Mouse (Mus musculus) megakaryocyte, embryonic 14.5 days (primary cell): Measurements from ENCODE around the gene Rpl22l1. TPM values are rescaled to one million over a fixed set of nuclear protein-coding genes. Genes with fewer than 3 reads are reported as not detected.
"Not testable (repeated sequence)": the region's sequence is repeated elsewhere in the genome, so short reads cannot be mapped to it uniquely, and the experiment has no call there.

Experiments
- H3K27me3 ChIP-seq: replicated peaks from 2 replicates; pipeline ENCODE3; 2012; ENCODE audit warnings: inconsistent platforms
- H3K36me3 ChIP-seq: replicated peaks from 2 replicates; pipeline ENCODE3; 2012; ENCODE audit warnings: low read length, inconsistent platforms, mixed read lengths
- H3K4me1 ChIP-seq: 2 replicates; pipeline ENCODE4 v1.6.1; 2012; ENCODE audit warnings: inconsistent platforms
- H3K4me3 ChIP-seq: replicated peaks from 2 replicates; pipeline ENCODE3; 2012; ENCODE audit warnings: moderate library complexity, mild to moderate bottlenecking, inconsistent platforms
- H3K9me3 ChIP-seq: 2 replicates; pipeline ENCODE4 v1.6.1; 2012; ENCODE audit warnings: inconsistent platforms
- FLI1 ChIP-seq: IDR thresholded peaks from 2 replicates; pipeline ENCODE4 v1.6.1; 2012; ENCODE audit warnings: low read length, inconsistent platforms, mixed read lengths
- GATA1 ChIP-seq: IDR thresholded peaks from 3 replicates; pipeline ENCODE4 v1.6.1; 2012; ENCODE audit warnings: mixed read lengths, low read length, inconsistent platforms, borderline replicate concordance
- polyA plus RNA-seq: library from polyadenylated mRNA; stranded (reverse); fragments of >175 nt; gene quantifications from 2 replicates; pipeline ENCODE4 v1.2.3, GENCODE M21; 2012; ENCODE audit warnings: low replicate concordance; ENCODE audit not compliant: insufficient read depth

Gene Rpl22l1
- polyA plus RNA-seq: 11.5 TPM in 1 of 2 replicates, not detected in the other

DNA sequence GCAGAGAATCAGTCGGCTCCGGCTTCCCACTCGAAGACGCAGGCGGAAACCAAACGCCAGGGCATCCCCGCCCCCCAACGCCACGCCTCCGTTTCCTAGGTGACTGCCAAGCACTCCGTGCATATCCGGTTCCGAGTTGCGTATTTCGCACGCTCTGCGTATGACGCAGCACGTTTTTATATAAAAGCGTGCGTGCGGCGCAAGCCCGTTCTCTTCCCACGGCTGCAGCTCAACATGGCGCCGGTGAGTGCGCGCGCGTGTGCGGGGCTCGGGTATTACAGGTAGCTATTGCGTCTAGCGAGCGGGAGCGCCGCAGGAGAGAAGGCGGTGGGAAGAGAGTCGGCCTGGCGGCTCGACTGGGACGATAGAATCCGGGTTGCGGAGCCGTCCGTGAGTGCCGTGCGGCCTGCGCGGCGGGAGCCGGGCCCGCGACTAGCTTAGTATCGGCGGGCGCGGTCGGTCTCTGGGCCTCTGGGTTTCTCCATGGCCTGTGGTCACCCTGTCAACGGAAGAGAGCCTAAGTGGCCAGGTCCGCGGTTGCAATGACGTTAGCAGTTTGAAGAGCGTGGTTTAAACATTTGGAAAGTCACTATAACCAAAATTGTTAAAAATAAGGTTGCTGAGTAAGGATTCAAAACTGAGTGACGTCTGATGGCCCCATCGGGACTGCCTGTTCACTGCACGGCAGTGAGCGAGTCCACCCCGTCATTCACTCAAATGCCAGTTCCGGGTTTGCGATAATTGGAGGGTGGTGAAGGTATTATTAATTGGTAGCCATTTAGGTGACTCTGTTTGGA is at the start of gene Rpl22l1:
Rpl22l1 (plus strand) TSS at position 136 of the 797 bp plus-strand sequence.
- peak within 1 kb of the TSS; percentile 95 for H3K4me3 ChIP-seq
- no peaks in the 10 kb centered on the region for H3K9me3 ChIP-seq
- no peaks in the 10 kb centered on the region for H3K27me3 ChIP-seq
- H3K4me1 ChIP-seq: peaks cover 21% of the 10 kb centered on the region
- peaks cover 26% of the 10 kb centered on the region for H3K36me3 ChIP-seq
- TF ChIP-seq FLI1: no peak
- no peak for TF ChIP-seq GATA1

DNA sequence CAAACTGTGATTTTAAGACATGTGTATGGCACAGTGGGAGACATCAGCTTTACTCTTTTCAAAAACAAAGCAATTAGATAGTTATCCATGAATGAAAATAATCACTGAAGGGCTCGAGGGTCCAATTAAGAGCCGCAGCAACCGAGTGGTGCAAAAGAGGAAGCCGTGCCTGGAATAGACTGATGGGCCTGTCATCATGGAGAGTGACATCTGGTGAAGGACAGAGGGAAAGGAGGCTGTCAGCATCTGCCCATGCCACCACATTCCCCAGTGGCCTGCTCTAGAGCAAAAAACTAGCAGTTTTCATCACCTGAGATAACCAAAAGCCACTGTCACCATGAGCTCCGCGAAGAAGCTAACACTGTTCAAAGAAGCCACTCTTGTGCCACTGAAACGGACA is 49.8 kb upstream of the Rpl22l1 start:
- Histone ChIP-seq H3K36me3 (no peaks in the 10 kb centered on the region), H3K27me3 (peaks cover 14% of the 10 kb centered on the region), H3K4me3 (no peak overlapping the region), H3K4me1 (peaks cover 4% of the 10 kb centered on the region; the same call in 1 of the 2 replicates), H3K9me3 (no peaks in the 10 kb centered on the region)
- TF ChIP-seq FLI1: no peak
- no peak for TF ChIP-seq GATA1

DNA sequence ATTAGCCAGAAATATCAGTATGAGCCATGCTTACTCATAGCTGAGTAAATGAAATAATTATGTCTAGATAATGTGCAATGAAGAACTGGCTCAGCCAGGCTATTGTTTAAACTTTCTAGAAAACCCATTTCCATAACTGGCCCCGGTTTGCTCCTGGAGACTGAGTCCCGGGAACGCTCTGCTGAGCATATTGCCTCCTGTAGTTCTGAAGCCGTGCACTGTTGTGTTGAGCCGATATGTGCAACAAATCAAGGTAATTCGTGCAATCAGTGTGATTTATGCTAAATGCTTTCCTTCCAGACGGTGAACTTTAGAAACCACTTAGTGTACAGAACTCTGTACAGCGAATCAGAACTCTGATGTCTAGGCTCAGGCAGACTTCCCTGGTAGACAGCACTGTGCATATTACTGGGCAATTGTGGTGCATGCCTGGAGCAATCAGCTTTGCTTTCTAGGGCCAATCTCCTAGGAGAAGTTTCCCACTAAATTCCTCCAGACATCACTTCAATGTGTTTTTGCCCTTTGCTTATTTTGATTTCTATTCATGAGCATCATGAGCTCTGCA is 43.9 kb upstream of the Rpl22l1 start:
- TF ChIP-seq FLI1 (no peak), GATA1 (no peak)
- no peak overlapping the region for H3K4me3 ChIP-seq

GRCm38 (mm10) chr3:28766935-28767334 is 38.3 kb upstream of the Rpl22l1 start:
- H3K4me1 ChIP-seq: no peaks in the 10 kb centered on the region
- H3K36me3 ChIP-seq: no peaks in the 10 kb centered on the region
- peaks cover 12% of the 10 kb centered on the region for H3K9me3 ChIP-seq
- no peak overlapping the region for H3K4me3 ChIP-seq
- peaks cover 7% of the 10 kb centered on the region for H3K27me3 ChIP-seq
- TF ChIP-seq GATA1 (no peak), FLI1 (no peak)

More for the DNA sequence above, 43.9 kb upstream of the Rpl22l1 start:
- Histone ChIP-seq H3K27me3 (peaks cover 6% of the 10 kb centered on the region), H3K4me1 (no peaks in the 10 kb centered on the region), H3K36me3 (no peaks in the 10 kb centered on the region), H3K9me3 (no peaks in the 10 kb centered on the region)

- peaks cover 7% of the 10 kb centered on the region for H3K27me3 ChIP-seq
- H3K4me1 ChIP-seq: no peaks in the 10 kb centered on the region
- TF ChIP-seq GATA1 (no peak), FLI1 (no peak)
- H3K4me3 ChIP-seq: no peak overlapping the region
- peaks cover 12% of the 10 kb centered on the region for H3K9me3 ChIP-seq
- no peaks in the 10 kb centered on the region for H3K36me3 ChIP-seq
These were observed 37.0 kb upstream of the Rpl22l1 start for GRCm38 (mm10) chr3:28768222-28768621.

- Histone ChIP-seq H3K27me3 (peaks cover 12% of the 10 kb centered on the region), H3K4me1 (peaks cover 24% of the 10 kb centered on the region), H3K9me3 (peaks cover 14% of the 10 kb centered on the region)
- not testable (repeated sequence) for H3K4me3 ChIP-seq, H3K36me3 ChIP-seq
These were observed 32.3 kb upstream of the Rpl22l1 start for GRCm38 (mm10) chr3:28772919-28773318.

GRCm38 (mm10) chr3:28775361-28775760 is 29.9 kb upstream of the Rpl22l1 start:
- Histone ChIP-seq H3K27me3 (peaks cover 9% of the 10 kb centered on the region), H3K9me3 (peaks cover 6% of the 10 kb centered on the region; the same call in 1 of the 2 replicates), H3K4me1 (peaks cover 24% of the 10 kb centered on the region), H3K4me3 (no peak overlapping the region), H3K36me3 (no peaks in the 10 kb centered on the region)
- TF ChIP-seq GATA1 (peak; percentile 31; the same call in 1 of the 3 replicates), FLI1 (no peak)

GRCm38 (mm10) chr3:28775958-28776357 is 29.3 kb upstream of the Rpl22l1 start:
- TF ChIP-seq GATA1: no peak
- TF ChIP-seq FLI1: no peak
- Histone ChIP-seq H3K36me3 (no peaks in the 10 kb centered on the region), H3K27me3 (peaks cover 9% of the 10 kb centered on the region), H3K9me3 (peaks cover 6% of the 10 kb centered on the region; the same call in 1 of the 2 replicates), H3K4me1 (peaks cover 30% of the 10 kb centered on the region), H3K4me3 (peak overlapping the region; percentile 7)

- TF ChIP-seq FLI1: no peak
- no peak for TF ChIP-seq GATA1
- peak overlapping the region; percentile 29 for H3K4me3 ChIP-seq
- peaks cover 6% of the 10 kb centered on the region; the same call in 1 of the 2 replicates for H3K9me3 ChIP-seq
- peaks cover 10% of the 10 kb centered on the region for H3K27me3 ChIP-seq
- no peaks in the 10 kb centered on the region for H3K36me3 ChIP-seq
- peaks cover 33% of the 10 kb centered on the region for H3K4me1 ChIP-seq
These were observed 28.7 kb upstream of the Rpl22l1 start for GRCm38 (mm10) chr3:28776491-28776890.

DNA sequence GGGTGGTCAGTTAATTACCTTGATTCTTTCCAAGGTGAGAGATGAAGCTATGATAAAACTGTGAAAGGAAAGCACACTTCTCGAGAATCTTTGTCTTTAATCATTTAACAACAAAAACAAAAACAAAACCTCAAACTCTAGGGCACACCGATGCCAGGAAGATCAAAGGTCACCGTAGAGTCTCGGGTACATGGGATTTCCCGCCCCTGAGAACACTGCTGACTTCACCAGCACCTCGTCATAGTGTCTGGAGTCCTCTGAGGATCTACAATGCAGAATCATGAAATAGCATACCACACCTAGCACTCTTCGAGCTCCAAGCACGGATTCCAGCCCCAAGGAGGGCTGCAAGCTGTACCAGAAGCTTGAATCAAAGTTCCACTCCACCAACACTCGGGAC is 24.7 kb upstream of the Rpl22l1 start:
- H3K4me1 ChIP-seq: peaks cover 34% of the 10 kb centered on the region
- peak overlapping the region; percentile 95 for H3K4me3 ChIP-seq
- TF ChIP-seq FLI1: no peak
- no peak for TF ChIP-seq GATA1
- peaks cover 10% of the 10 kb centered on the region for H3K36me3 ChIP-seq
- peaks cover 3% of the 10 kb centered on the region for H3K27me3 ChIP-seq
- H3K9me3 ChIP-seq: no peaks in the 10 kb centered on the region
